Comparison of ENCODE assay signal across 12 mouse cellular contexts in the genomic region with DNA sequence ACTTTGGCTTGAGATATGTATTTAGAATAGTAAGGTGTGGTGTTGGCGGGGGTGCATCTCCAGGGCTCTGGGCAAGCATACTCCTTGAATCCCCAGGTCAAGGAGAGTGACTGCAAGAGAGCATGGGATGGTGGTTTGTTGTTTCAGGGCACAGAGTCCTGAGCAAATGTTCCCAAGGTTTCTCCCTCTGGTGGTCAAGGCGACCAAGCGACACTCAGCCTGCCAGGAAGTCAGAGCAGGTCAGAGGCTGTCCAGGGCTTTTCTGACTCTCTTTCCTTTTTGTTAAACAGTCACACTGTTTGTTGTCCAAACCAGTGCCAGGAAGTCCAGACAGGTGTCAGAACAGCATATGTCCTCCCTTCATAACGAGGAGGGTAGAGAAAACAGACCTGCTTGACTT. TPM values are rescaled to one million over a fixed set of nuclear protein-coding genes. Genes with fewer than 3 reads are reported as not detected.
A peak's percentile ranks its signal among the peaks of the same experiment; 100 is the strongest.
DNase-seq lines count a peak whose midpoint lies in the region; ATAC-seq and TF ChIP-seq lines count a peak whose summit lies in the region.
"Had no signal": no experiment of that assay in that cellular context is flagged by ENCODE, and none has a peak within 500 bp of the region (broad histone marks: within the 10 kb centered on the region; RNA-seq: fewer than 3 reads in every experiment).

A gene (minus strand): TSS at position 145 of the 400 bp plus-strand sequence.

- peak; percentile 40 for DNase-seq in adrenal gland, postnatal 14 days
- no peak for DNase-seq in adrenal gland, postnatal 4 days (ENCODE audit: low spot score in 2 of 2)
- no peak for DNase-seq in kidney, adult 18-20 months
- peak; percentile 33 to 47 for DNase-seq in cerebellum, postnatal 14 days
- DNase-seq in lung, postnatal 0 days (ENCODE audit: low spot score), result peak; percentile 56
- DNase-seq in gastrocnemius, adult 18-20 months (ENCODE audit: low spot score), result no peak
- DNase-seq in layer of hippocampus, adult 9-11 months, result no peak
- DNase-seq: retina, postnatal 1 day; thymus, postnatal 14 days had no signal

- peak; percentile 69 for TF ChIP-seq CTCF in lung, postnatal 0 days (IDR thresholded peaks at IDR 0.05)

- H3K4me2 ChIP-seq in kidney, embryonic 16.5 days (replicated peaks; ENCODE audit: low read depth, low read length), result no peak within 1 kb of the TSS
- no peak within 1 kb of the TSS for H3K4me2 ChIP-seq in lung, postnatal 0 days (replicated peaks; ENCODE audit: low read depth, low read length)
- H3K4me2 ChIP-seq: midbrain, embryonic 12.5 days had no signal

- no peak within 1 kb of the TSS for H3K9ac ChIP-seq in kidney, embryonic 16.5 days (replicated peaks; ENCODE audit: low read length)
- no peak within 1 kb of the TSS for H3K9ac ChIP-seq in lung, postnatal 0 days (replicated peaks; ENCODE audit: low read depth)
- H3K9ac ChIP-seq: midbrain, embryonic 12.5 days had no signal

- 0 out of 2 replicates have a peak, but pooled peaks have one; percentile 35 for ATAC-seq in kidney, embryonic 16.5 days (ENCODE audit: low FRiP score, low TSS enrichment)
- ATAC-seq in lung, postnatal 0 days, result peak; percentile 53

- no peaks in the 10 kb centered on the region for H3K27me3 ChIP-seq in kidney, embryonic 16.5 days (ENCODE audit: insufficient read depth, low read length)
- H3K27me3 ChIP-seq in lung, postnatal 0 days (replicated peaks; ENCODE audit: insufficient read depth, low read length), result no peaks in the 10 kb centered on the region
- H3K27me3 ChIP-seq: midbrain, embryonic 12.5 days had no signal

- WGBS in kidney, embryonic 16.5 days, result 42% methylated on average over 4 of the region's 4 CpGs
- 30% methylated on average over 4 of the region's 4 CpGs for WGBS in lung, postnatal 0 days

- no peak within 1 kb of the TSS for H3K27ac ChIP-seq in kidney, embryonic 16.5 days (ENCODE audit: low read length)
- H3K27ac ChIP-seq in lung, postnatal 0 days (ENCODE audit: low read length), result no peak within 1 kb of the TSS
- H3K27ac ChIP-seq: midbrain, embryonic 12.5 days had no signal

- H3K4me3 ChIP-seq in kidney, embryonic 16.5 days (ENCODE audit: low read length), result no peak within 1 kb of the TSS
- no peak within 1 kb of the TSS for H3K4me3 ChIP-seq in lung, postnatal 0 days (ENCODE audit: low read depth, low read length)
- H3K4me3 ChIP-seq: midbrain, embryonic 12.5 days had no signal

- H3K36me3 ChIP-seq in kidney, embryonic 16.5 days (ENCODE audit: insufficient read depth, low read length), result no peaks in the 10 kb centered on the region
- H3K36me3 ChIP-seq in lung, postnatal 0 days (ENCODE audit: insufficient read depth, low read length), result no peaks in the 10 kb centered on the region
- H3K36me3 ChIP-seq: midbrain, embryonic 12.5 days had no signal

- H3K4me1 ChIP-seq in kidney, embryonic 16.5 days (ENCODE audit: insufficient read depth, low read length), result no peaks in the 10 kb centered on the region
- H3K4me1 ChIP-seq in lung, postnatal 0 days (ENCODE audit: insufficient read depth, low read depth, low read length), result no peaks in the 10 kb centered on the region
- H3K4me1 ChIP-seq: midbrain, embryonic 12.5 days had no signal

- TF ChIP-seq EP300 in lung, postnatal 0 days (IDR thresholded peaks at IDR 0.05), result no peak

- H3K9me3 ChIP-seq in kidney, embryonic 16.5 days (ENCODE audit: low read length), result 0 out of 2 replicates have a peak, but pooled peaks cover 2% of the 10 kb centered on the region
- H3K9me3 ChIP-seq in lung, postnatal 0 days (ENCODE audit: low read length), result no peaks in the 10 kb centered on the region
- H3K9me3 ChIP-seq: midbrain, embryonic 12.5 days had no signal

RNA-seq across cellular contexts. Expression of the gene that starts here (rescaled TPM):
- total RNA-seq in adrenal gland, postnatal 14 days (2021), result not detected in 2 replicates
- not detected for total RNA-seq in adrenal gland, postnatal 4 days (2021)
- polyA plus RNA-seq in kidney, embryonic 16.5 days (2015; fragmentation: Nextera tagmentation; extraction: Ambion mirVana), result 0.14 and 0.22 TPM in 2 replicates
- polyA plus RNA-seq in lung, postnatal 0 days (2015; fragmentation: Nextera tagmentation; extraction: Ambion mirVana), result 0.86 and 1.6 TPM in 2 replicates
- not detected for total RNA-seq in gastrocnemius, adult 18-20 months (2021)
- polyA plus RNA-seq: C2C12 had no signal

Comparison
In these comparisons a context has a peak if more than half of its experiments do, and no peak if none do; other contexts are left out.
1. Peak in DNase-seq in adrenal gland, postnatal 14 days; RNA of the gene not detected or under 1 TPM.
2. Peak in ATAC-seq in kidney, embryonic 16.5 days; RNA of the gene not detected or under 1 TPM.
3. DNase-seq: peak in cerebellum, postnatal 14 days (2 of 2) and lung, postnatal 0 days (single experiment); none in adrenal gland, postnatal 4 days (0 of 2), kidney, adult 18-20 months (single experiment), gastrocnemius, adult 18-20 months (single experiment) and layer of hippocampus, adult 9-11 months (single experiment).